In genomic region chr7:108601916-108602315, GRCm38 (mm10) we compare ENCODE assay signal across 25 mouse cellular contexts. TPM values are rescaled to one million over a fixed set of nuclear protein-coding genes. Genes with fewer than 3 reads are reported as not detected.
"Had no signal": no experiment of that assay in that cellular context is flagged by ENCODE, and none has a peak within 500 bp of the region (broad histone marks: within the 10 kb centered on the region; RNA-seq: fewer than 3 reads in every experiment).

No protein-coding gene starts in this region.

RNA-seq across cellular contexts. Expression of gene Olfr506, which starts 8.7 kb away (rescaled TPM):
- polyA plus RNA-seq: heart, embryonic 12.5 days; heart, embryonic 13.5 days; heart, embryonic 14.5 days; heart, embryonic 15.5 days; heart, embryonic 16.5 days; heart, postnatal 0 days; hindbrain, embryonic 10.5 days; hindbrain, embryonic 11.5 days; hindbrain, embryonic 12.5 days; hindbrain, embryonic 13.5 days; hindbrain, embryonic 14.5 days; hindbrain, embryonic 15.5 days; hindbrain, embryonic 16.5 days; hindbrain, postnatal 0 days; inflammation-experienced regulatory T-cells, adult 6 months; intestine, embryonic 14.5 days; intestine, embryonic 16.5 days; intestine, postnatal 0 days; kidney, adult 2 months; kidney, embryonic 14.5 days; kidney, embryonic 16.5 days; kidney, postnatal 0 days; large intestine, adult 2 months had no signal

RNA-seq across cellular contexts. Expression of gene Olfr507, which starts 19.7 kb away (rescaled TPM):
- polyA plus RNA-seq: heart, embryonic 12.5 days; heart, embryonic 13.5 days; heart, embryonic 14.5 days; heart, embryonic 15.5 days; heart, embryonic 16.5 days; heart, postnatal 0 days; hindbrain, embryonic 10.5 days; hindbrain, embryonic 11.5 days; hindbrain, embryonic 12.5 days; hindbrain, embryonic 13.5 days; hindbrain, embryonic 14.5 days; hindbrain, embryonic 15.5 days; hindbrain, embryonic 16.5 days; hindbrain, postnatal 0 days; inflammation-experienced regulatory T-cells, adult 6 months; intestine, embryonic 14.5 days; intestine, embryonic 15.5 days; intestine, embryonic 16.5 days; intestine, postnatal 0 days; kidney, adult 2 months; kidney, embryonic 14.5 days; kidney, embryonic 15.5 days; kidney, embryonic 16.5 days; kidney, postnatal 0 days; large intestine, adult 2 months had no signal

RNA-seq across cellular contexts. Expression of gene Olfr508, which starts 27.9 kb away (rescaled TPM):
- polyA plus RNA-seq: heart, embryonic 12.5 days; heart, embryonic 13.5 days; heart, embryonic 14.5 days; heart, embryonic 15.5 days; heart, embryonic 16.5 days; heart, postnatal 0 days; hindbrain, embryonic 10.5 days; hindbrain, embryonic 11.5 days; hindbrain, embryonic 12.5 days; hindbrain, embryonic 13.5 days; hindbrain, embryonic 14.5 days; hindbrain, embryonic 15.5 days; hindbrain, embryonic 16.5 days; hindbrain, postnatal 0 days; inflammation-experienced regulatory T-cells, adult 6 months; intestine, embryonic 14.5 days; intestine, embryonic 15.5 days; intestine, embryonic 16.5 days; intestine, postnatal 0 days; kidney, adult 2 months; kidney, embryonic 14.5 days; kidney, embryonic 15.5 days; kidney, embryonic 16.5 days; kidney, postnatal 0 days; large intestine, adult 2 months had no signal

RNA-seq across cellular contexts. Expression of gene Olfr504, which starts 36.3 kb away (rescaled TPM):
- polyA plus RNA-seq: heart, embryonic 12.5 days; heart, embryonic 13.5 days; heart, embryonic 14.5 days; heart, embryonic 15.5 days; heart, embryonic 16.5 days; heart, postnatal 0 days; hindbrain, embryonic 10.5 days; hindbrain, embryonic 11.5 days; hindbrain, embryonic 12.5 days; hindbrain, embryonic 13.5 days; hindbrain, embryonic 14.5 days; hindbrain, embryonic 15.5 days; hindbrain, embryonic 16.5 days; hindbrain, postnatal 0 days; inflammation-experienced regulatory T-cells, adult 6 months; intestine, embryonic 14.5 days; intestine, embryonic 15.5 days; intestine, embryonic 16.5 days; intestine, postnatal 0 days; kidney, adult 2 months; kidney, embryonic 14.5 days; kidney, embryonic 15.5 days; kidney, embryonic 16.5 days; kidney, postnatal 0 days; large intestine, adult 2 months had no signal

RNA-seq across cellular contexts. Expression of gene Olfr509, which starts 49.8 kb away (rescaled TPM):
- polyA plus RNA-seq: heart, embryonic 12.5 days; heart, embryonic 13.5 days; heart, embryonic 14.5 days; heart, embryonic 15.5 days; heart, embryonic 16.5 days; heart, postnatal 0 days; hindbrain, embryonic 10.5 days; hindbrain, embryonic 11.5 days; hindbrain, embryonic 12.5 days; hindbrain, embryonic 14.5 days; hindbrain, embryonic 15.5 days; hindbrain, embryonic 16.5 days; hindbrain, postnatal 0 days; inflammation-experienced regulatory T-cells, adult 6 months; intestine, embryonic 14.5 days; intestine, embryonic 15.5 days; intestine, embryonic 16.5 days; intestine, postnatal 0 days; kidney, adult 2 months; kidney, embryonic 14.5 days; kidney, embryonic 16.5 days; kidney, postnatal 0 days; large intestine, adult 2 months had no signal
